Mouse (Mus musculus) intestine, postnatal 0 days (tissue): Measurements from ENCODE around the gene D7Ertd443e. TPM values are rescaled to one million over a fixed set of nuclear protein-coding genes. Genes with fewer than 3 reads are reported as not detected.

Experiments
- ATAC-seq: fragments of 200-750 bp; cut with Nextera tagmentation; 2 replicates; pipeline ENCODE4 v1.8.0; 2017; ENCODE audit warnings: mild to moderate bottlenecking, moderate TSS enrichment, moderate library complexity
- H3K27ac ChIP-seq: fragments of 300-500 bp; sonication (generic); 2 replicates; pipeline ENCODE4 v1.5.1; 2014; ENCODE audit warnings: mild to moderate bottlenecking, low read depth, low read length, moderate library complexity
- H3K27me3 ChIP-seq: fragments of 300-500 bp; sonication (generic); replicated peaks from 2 replicates; pipeline ENCODE4 v1.6.1; 2014; ENCODE audit warnings: low read length, mixed read lengths; ENCODE audit not compliant: control insufficient read depth, insufficient read depth
- H3K36me3 ChIP-seq: fragments of 300-500 bp; sonication (generic); 2 replicates; pipeline ENCODE4 v1.6.1; 2014; ENCODE audit warnings: mild to moderate bottlenecking, moderate library complexity; ENCODE audit not compliant: control insufficient read depth, insufficient read depth
- H3K4me1 ChIP-seq: fragments of 300-500 bp; sonication (generic); replicated peaks from 2 replicates; pipeline ENCODE4 v1.6.1; 2014; ENCODE audit warnings: antibody characterized with exemption, low read length, mixed read lengths; ENCODE audit not compliant: control insufficient read depth, insufficient read depth
- H3K4me2 ChIP-seq: fragments of 300-500 bp; sonication (generic); replicated peaks from 2 replicates; pipeline ENCODE4 v1.6.1; 2014; ENCODE audit warnings: low read depth, mild to moderate bottlenecking, moderate library complexity
- H3K4me3 ChIP-seq: fragments of 300-500 bp; sonication (generic); 2 replicates; pipeline ENCODE4 v1.5.1; 2014; ENCODE audit warnings: low read depth, low read length
- H3K9ac ChIP-seq: fragments of 300-500 bp; sonication (generic); 2 replicates; pipeline ENCODE4 v1.6.1; 2014; ENCODE audit warnings: mild to moderate bottlenecking, low read depth, low read length
- H3K9me3 ChIP-seq: fragments of 300-500 bp; sonication (generic); 2 replicates; pipeline ENCODE4 v1.6.1; 2016; ENCODE audit warnings: mixed run types; ENCODE audit not compliant: control insufficient read depth
- CTCF ChIP-seq: sonication (generic); IDR thresholded peaks from 2 replicates; pipeline ENCODE4 v1.5.1; 2016; ENCODE audit warnings: low read depth, mild to moderate bottlenecking, control low read depth, antibody characterized with exemption, moderate library complexity
- WGBS: fragments of 180-500 bp; shearing (Covaris S2); extraction: QIAGEN DNeasy Blood & Tissue Kit; methylation state at CpG from one replicate; pipeline ENCODE4 v1.1.7; 2014; 5-methylcytosine and 5-hydroxymethylcytosine counted together
- polyA plus RNA-seq: library from polyadenylated mRNA; unstranded; fragments of >200 nt; fragmentation: Nextera tagmentation; extraction: Ambion mirVana; gene quantifications from 2 replicates; pipeline ENCODE4 v1.2.1, GENCODE M21; 2015

Gene D7Ertd443e
- polyA plus RNA-seq, 1 experiment from 2014 or later, result not detected

DNA sequence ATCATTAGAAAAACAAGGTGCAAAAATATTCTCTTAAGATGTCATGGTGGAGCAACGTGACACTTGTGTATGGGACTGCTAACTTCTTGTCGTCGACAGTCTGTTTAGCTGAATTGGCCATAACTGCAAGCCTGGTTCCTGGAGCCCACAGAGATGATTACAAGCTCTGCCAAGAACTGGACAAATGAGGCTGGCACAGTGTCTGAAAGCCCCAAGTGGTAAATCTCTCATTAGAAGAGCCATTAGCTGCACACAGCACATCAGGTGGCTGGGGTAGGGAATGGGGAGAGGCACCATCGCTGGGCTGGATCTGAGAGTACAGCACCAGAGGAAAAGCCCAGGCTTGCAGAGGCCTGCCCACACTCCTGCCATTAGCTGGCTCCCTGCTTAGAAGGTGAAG lies 16.2 kb downstream of the D7Ertd443e start:
- WGBS, result 83% methylated on average over 4 of the region's 4 CpGs
- no peaks in the 10 kb centered on the region for H3K4me1 ChIP-seq
- no peaks in the 10 kb centered on the region for H3K9me3 ChIP-seq
- H3K36me3 ChIP-seq, result no peaks in the 10 kb centered on the region
- H3K27me3 ChIP-seq, result no peaks in the 10 kb centered on the region
- TF ChIP-seq CTCF, result no peak
- H3K4me3 ChIP-seq, result no peak overlapping the region
- H3K9ac ChIP-seq, result no peak overlapping the region
- ATAC-seq, result no peak
- H3K4me2 ChIP-seq, result no peak overlapping the region
- no peak overlapping the region for H3K27ac ChIP-seq

DNA sequence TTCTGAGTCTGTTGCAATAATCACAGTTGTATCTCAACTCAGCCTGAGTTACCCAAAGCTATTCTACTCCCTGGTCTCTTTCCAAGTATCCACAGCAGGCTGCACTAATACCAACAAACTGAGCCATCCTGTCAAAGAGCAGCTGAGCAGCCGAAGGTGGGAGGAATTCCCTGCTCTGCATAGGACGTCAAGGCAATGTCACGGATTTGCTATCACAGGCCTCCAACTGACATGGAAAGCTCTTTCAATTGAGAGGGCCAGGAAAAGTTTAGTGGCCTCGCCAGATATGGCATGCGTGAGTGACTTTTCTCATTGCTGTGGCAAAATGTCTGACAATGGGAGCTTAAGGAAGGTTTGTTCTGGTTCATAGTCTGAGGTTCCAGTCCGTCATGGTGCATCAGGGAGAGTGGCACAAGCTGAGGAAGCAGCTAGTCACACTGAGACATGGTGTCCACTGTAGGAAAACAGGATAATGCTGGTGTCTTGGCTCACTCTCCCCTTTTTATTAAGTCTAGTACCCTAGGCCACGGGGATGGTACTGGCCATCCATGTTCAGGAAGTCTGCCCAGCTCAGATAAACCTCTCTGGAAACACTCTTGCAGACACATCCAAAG lies 23.1 kb downstream of the D7Ertd443e start:
- 86% methylated on average over 7 of the region's 7 CpGs for WGBS
- Histone ChIP-seq H3K9me3 (no peaks in the 10 kb centered on the region), H3K36me3 (no peaks in the 10 kb centered on the region), H3K4me2 (no peak overlapping the region), H3K9ac (no peak overlapping the region), H3K27ac (no peak overlapping the region), H3K4me1 (no peaks in the 10 kb centered on the region), H3K27me3 (no peaks in the 10 kb centered on the region), H3K4me3 (no peak overlapping the region)
- TF ChIP-seq CTCF, result no peak
- ATAC-seq, result no peak

DNA sequence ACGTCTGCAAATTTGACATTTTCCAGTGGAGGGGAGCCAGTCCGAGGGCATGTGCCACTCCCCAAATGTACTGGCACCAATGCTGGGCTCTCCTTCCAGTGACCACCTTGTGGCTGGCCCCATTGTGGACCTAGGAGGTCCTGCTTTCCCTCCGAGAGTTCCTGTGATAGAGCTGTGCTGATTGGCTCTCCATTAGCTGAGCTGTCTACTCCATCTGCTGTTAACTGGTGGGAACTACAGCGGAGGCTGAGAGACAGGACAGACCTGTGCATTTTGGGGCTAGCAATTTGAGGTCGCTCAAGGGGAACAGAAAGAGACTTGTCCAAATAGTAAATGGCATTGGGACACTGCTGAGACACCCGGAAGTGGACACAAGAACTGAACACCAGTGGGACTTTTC lies 36.6 kb downstream of the D7Ertd443e start:
- Histone ChIP-seq H3K9ac (no peak overlapping the region), H3K4me2 (no peak overlapping the region), H3K27me3 (no peaks in the 10 kb centered on the region; the same call in 1 of the 2 replicates), H3K4me3 (no peak overlapping the region), H3K4me1 (no peaks in the 10 kb centered on the region), H3K36me3 (no peaks in the 10 kb centered on the region), H3K9me3 (no peaks in the 10 kb centered on the region), H3K27ac (no peak overlapping the region)
- peak; percentile 88 for TF ChIP-seq CTCF
- WGBS, result 35% methylated on average over 6 of the region's 6 CpGs
- ATAC-seq, result no peak

DNA sequence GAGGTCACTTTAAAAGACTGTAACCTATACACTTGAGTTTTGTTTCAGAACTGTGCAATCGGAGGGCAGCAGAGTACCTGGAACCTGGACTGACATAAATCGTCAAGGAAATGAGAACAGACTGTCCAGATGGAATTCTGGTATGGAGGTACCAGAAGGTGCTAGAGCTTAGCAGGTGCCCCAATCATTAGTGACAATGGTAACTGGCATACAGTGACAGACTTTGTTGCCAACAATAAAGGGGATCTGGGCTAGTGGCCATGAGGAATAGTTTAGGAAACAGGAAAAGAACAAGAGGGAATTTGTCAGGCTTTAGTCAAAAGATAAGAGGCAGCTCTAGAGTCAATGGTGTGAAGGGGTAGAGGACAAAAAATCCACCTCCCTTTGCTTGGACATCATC lies 43.3 kb downstream of the D7Ertd443e start:
- no peaks in the 10 kb centered on the region for H3K36me3 ChIP-seq
- H3K4me1 ChIP-seq, result no peaks in the 10 kb centered on the region
- H3K9me3 ChIP-seq, result no peaks in the 10 kb centered on the region
- 79% methylated on average over 2 of the region's 2 CpGs for WGBS
- H3K4me2 ChIP-seq, result no peak overlapping the region
- TF ChIP-seq CTCF, result no peak
- ATAC-seq, result no peak
- no peak overlapping the region for H3K4me3 ChIP-seq
- no peaks in the 10 kb centered on the region for H3K27me3 ChIP-seq
- no peak overlapping the region for H3K27ac ChIP-seq
- no peak overlapping the region for H3K9ac ChIP-seq

DNA sequence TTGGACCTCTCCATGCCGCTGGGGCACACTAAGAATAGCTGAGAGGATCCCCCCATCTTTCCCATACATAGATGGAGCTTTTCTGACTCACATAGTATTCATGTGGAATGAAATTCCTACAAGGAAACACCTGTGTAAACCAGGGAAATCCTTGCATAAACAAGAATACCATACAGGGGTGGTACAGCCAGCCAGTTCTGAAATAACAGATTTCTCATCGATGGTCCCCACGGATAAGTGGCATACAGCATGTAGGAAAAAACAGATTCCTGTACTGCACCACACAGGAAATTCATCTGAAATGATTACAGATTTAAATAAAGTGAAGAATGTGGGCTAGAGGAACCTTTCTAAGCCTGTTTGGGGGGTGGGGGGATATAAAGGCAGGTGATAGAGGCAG lies 49.5 kb downstream of the D7Ertd443e start:
- H3K4me1 ChIP-seq, result no peaks in the 10 kb centered on the region
- H3K27me3 ChIP-seq, result no peaks in the 10 kb centered on the region
- H3K4me2 ChIP-seq, result no peak overlapping the region
- H3K36me3 ChIP-seq, result no peaks in the 10 kb centered on the region
- no peaks in the 10 kb centered on the region for H3K9me3 ChIP-seq
- no peak for ATAC-seq
- no peak overlapping the region for H3K27ac ChIP-seq
- TF ChIP-seq CTCF, result no peak
- 70% methylated on average over 3 of the region's 3 CpGs for WGBS
- H3K4me3 ChIP-seq, result no peak overlapping the region
- H3K9ac ChIP-seq, result no peak overlapping the region

DNA sequence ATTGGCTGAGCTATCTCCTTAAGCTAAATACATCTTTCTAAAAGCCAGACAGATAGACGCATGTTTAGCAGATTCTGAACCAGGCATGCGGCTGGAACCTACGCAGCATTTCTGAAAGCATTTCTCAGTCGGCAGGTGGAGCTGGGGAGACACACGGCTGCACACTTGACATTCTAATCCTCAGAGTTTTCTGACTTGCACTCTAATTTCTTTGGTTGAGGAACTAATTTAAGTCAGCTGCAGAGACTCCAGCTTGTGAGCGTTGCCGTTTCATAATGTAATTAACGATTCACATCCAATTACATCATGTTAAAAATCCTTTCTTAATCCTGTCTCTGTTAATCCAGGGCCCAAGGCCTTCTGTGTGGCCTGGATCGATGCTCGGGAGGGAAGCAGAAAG lies 64.5 kb downstream of the D7Ertd443e start:
- H3K4me2 ChIP-seq, result no peak overlapping the region
- 76% methylated on average over 10 of the region's 10 CpGs for WGBS

DNA sequence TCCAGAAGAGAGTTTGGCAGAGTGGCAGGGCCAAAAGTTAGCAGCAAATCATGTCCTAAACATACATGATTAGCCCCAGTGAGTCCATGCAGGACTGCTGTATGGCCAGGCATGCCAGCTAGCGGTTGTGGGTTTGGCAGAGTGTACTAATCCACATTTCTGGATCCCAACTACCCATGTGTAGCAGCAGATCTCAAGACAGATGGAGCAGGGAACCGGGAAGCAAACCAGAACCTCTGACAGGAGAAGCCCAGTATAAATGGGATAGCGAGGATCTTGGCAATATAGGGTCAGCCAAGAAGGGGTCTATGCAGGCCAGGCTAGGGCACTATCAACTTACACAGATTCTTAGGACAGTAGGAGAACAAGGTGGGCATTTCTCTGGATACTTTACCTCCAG lies 83.4 kb downstream of the D7Ertd443e start:
- WGBS, result 89% methylated on average over 3 of the region's 3 CpGs
- Histone ChIP-seq H3K9ac (no peak overlapping the region), H3K4me1 (no peaks in the 10 kb centered on the region), H3K27ac (no peak overlapping the region), H3K36me3 (no peaks in the 10 kb centered on the region), H3K4me3 (no peak overlapping the region), H3K9me3 (no peaks in the 10 kb centered on the region), H3K4me2 (no peak overlapping the region), H3K27me3 (no peaks in the 10 kb centered on the region)
- ATAC-seq, result no peak
- TF ChIP-seq CTCF, result no peak

More for the DNA sequence above, 64.5 kb downstream of the D7Ertd443e start:
- no peak for ATAC-seq
- no peaks in the 10 kb centered on the region for H3K36me3 ChIP-seq
- no peak overlapping the region for H3K4me3 ChIP-seq
- peak; percentile 34 for TF ChIP-seq CTCF
- no peaks in the 10 kb centered on the region for H3K27me3 ChIP-seq
- H3K9ac ChIP-seq, result no peak overlapping the region
- no peak overlapping the region for H3K27ac ChIP-seq
- no peaks in the 10 kb centered on the region for H3K9me3 ChIP-seq
- H3K4me1 ChIP-seq, result no peaks in the 10 kb centered on the region
